Comparison of ENCODE assay signal across 15 mouse cellular contexts in genomic region chr3:36138996-36139395, GRCm38 (mm10). TPM values are rescaled to one million over a fixed set of nuclear protein-coding genes. Genes with fewer than 3 reads are reported as not detected.
DNase-seq lines count a peak whose midpoint lies in the region.
"Had no signal": no experiment of that assay in that cellular context is flagged by ENCODE, and none has a peak within 500 bp of the region (broad histone marks: within the 10 kb centered on the region; RNA-seq: fewer than 3 reads in every experiment).

No protein-coding gene starts in this region.

- peak; percentile 89 for DNase-seq in fat pad, adult 2 months (ENCODE audit: extremely low read depth, low read depth, low spot score)
- peak; percentile 94 for DNase-seq in gonadal fat pad, adult 2 months (ENCODE audit: low read depth)
- no peak for DNase-seq in cerebellum, postnatal 4 days (ENCODE audit: low spot score in 2 of 2)
- no peak for DNase-seq in T-cell, adult 2 months (ENCODE audit: low spot score)
- DNase-seq: adrenal gland, adult 2 months; adrenal gland, adult 8-10 months; adrenal gland, postnatal 10 days; adrenal gland, postnatal 14 days; adrenal gland, postnatal 25 days; adrenal gland, postnatal 36 days; B cell, adult 2 months; cerebellum, adult 11 months; cerebellum, adult 11-12 months; cerebellum, adult 18-20 months; cerebellum, adult 2 months had no signal

RNA-seq across cellular contexts. Expression of gene D3Ertd254e, which starts 11.8 kb away (rescaled TPM):
- 1.5 and 2.3 TPM in 2 replicates for polyA plus RNA-seq in gonadal fat pad, adult 2 months (2012; rRNA removed)

Comparison
In these comparisons a context has a peak if more than half of its experiments do, and no peak if none do; other contexts are left out.
1. DNase-seq: peak in fat pad, adult 2 months (single experiment) and gonadal fat pad, adult 2 months (single experiment); none in cerebellum, postnatal 4 days (0 of 2) and T-cell, adult 2 months (single experiment).